Mouse (Mus musculus): ENCODE measurements at regions not wholly inside any gene's neighbourhood (a gene's known extent, or its start where the extent isn't known, plus 50 kb on each side); places are given as distances from the start of the nearest gene placed in this dataset.

- no peak for DNase-seq (ENCODE audit: low read depth, low spot score)
These were observed 128.6 kb upstream of the H2al1a start for GRCm38 (mm10) chrX:11170416-11170815.

GRCm38 (mm10) chrX:11180194-11180816 lies 118.8 kb upstream of the H2al1a start:
- no peak for DNase-seq (ENCODE audit: low read depth, low spot score)

GRCm38 (mm10) chrX:11181855-11182254 lies 117.2 kb upstream of the H2al1a start:
- DNase-seq (ENCODE audit: low read depth, low spot score) = no peak

GRCm38 (mm10) chrX:11190851-11191250 lies 108.2 kb upstream of the H2al1a start:
- no peak for DNase-seq (ENCODE audit: low read depth, low spot score)

- DNase-seq (ENCODE audit: low read depth, low spot score) = no peak
These were observed 94.9 kb upstream of the H2al1a start for GRCm38 (mm10) chrX:11204135-11204534.

GRCm38 (mm10) chrX:11209895-11210294 lies 89.2 kb upstream of the H2al1a start:
- DNase-seq (ENCODE audit: low read depth, low spot score) = no peak

- no peak for DNase-seq (ENCODE audit: low read depth, low spot score)
These were observed 86.2 kb upstream of the H2al1a start for GRCm38 (mm10) chrX:11212811-11213210.

- DNase-seq (ENCODE audit: low read depth, low spot score) = no peak
These were observed 85.6 kb upstream of the H2al1a start for GRCm38 (mm10) chrX:11213492-11213891.

- no peak for DNase-seq (ENCODE audit: low read depth, low spot score)
These were observed 60.0 kb upstream of the H2al1a start for GRCm38 (mm10) chrX:11239066-11239465.

- DNase-seq (ENCODE audit: low read depth, low spot score) = no peak
These were observed 53.5 kb upstream of the H2al1a start for GRCm38 (mm10) chrX:11245576-11245975.
